Mouse (Mus musculus) adrenal gland, adult 8-10 months (tissue): ENCODE measurements around the gene Rph3al. TPM values are rescaled to one million over a fixed set of nuclear protein-coding genes. Genes with fewer than 3 reads are reported as not detected.

Experiments
- DNase-seq: peaks from one replicate; pipeline ENCODE4 v3.0.0; 2022
- total RNA-seq, 4 experiments: library from RNA; stranded (reverse); gene quantifications; 2 replicates each; pipeline ENCODE4 v1.2.4; 2022

Rph3al gene
- 10 to 100 TPM; 19.9 to 31.2 (median 21.9) TPM for total RNA-seq

- DNase-seq: no peak
Measured at GRCm38 (mm10) chr11:75938379-75938906, at the start of gene Rph3al. Rph3al (minus strand) TSS chr11:75938429.

GRCm38 (mm10) chr11:75985948-75986347, 47.7 kb upstream of the Rph3al start:
- no peak for DNase-seq

- DNase-seq: no peak
Measured at GRCm38 (mm10) chr11:75984581-75984980, 46.4 kb upstream of the Rph3al start.

DNA sequence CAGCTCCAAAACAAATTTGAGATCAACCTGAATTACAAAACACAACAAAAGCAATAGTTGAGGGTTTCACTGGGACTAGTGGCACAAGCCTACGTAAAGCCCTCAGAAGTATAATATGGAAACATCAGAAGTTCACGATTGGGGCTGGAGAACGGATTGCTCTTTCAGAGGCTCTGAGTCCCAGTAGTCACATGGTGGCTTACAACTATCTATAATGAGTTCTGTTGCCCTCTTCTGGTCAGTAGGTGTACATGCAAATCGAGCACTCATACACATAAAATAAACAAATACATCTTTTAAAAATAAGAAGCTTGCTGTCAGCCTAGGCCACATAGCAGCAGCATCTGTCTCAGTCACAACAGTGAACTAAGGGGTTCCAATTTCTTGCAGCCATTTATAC, 45.0 kb upstream of the Rph3al start:
- DNase-seq: no peak

DNA sequence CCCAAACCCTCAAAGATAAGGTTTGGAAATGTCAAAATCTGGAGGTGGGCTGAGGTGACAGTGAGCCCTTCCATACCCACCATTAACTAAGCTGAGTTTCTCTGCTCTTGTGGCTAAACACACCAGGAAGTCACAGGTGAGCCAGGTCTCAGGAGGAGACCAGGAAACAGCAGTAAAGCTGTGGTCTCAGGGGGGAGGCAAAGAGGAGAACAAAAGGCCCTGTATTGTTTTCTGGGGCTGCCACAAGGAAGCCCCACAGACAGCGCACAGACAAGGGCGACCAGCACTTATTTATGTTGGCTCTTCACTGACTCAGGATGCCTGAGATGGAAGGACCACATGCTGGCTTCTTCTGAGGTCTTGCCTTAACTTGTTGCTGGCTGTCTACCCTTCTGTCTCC, 42.2 kb upstream of the Rph3al start:
- DNase-seq: no peak

- DNase-seq: no peak
Measured at GRCm38 (mm10) chr11:75978051-75978450, 39.8 kb upstream of the Rph3al start.

DNA sequence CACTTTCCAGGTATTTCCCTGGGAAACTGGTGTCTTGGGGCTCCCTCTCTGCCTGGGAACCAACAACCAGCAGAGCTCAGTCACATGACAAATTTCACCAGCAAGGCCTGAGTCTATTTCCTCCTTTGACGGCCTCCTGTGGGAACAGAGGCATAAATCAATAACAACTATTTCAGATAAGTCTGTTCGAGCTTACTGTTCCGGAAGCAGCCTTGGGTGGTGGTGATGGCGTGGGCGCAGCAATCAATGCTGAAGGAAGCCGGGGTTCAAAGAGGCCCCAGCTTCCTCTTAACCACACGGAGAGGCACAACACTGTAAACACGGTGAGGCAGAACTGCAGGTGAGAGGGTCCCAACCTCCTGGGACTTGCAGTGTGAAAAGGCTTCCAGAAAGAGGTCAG, 38.5 kb upstream of the Rph3al start:
- no peak for DNase-seq

DNA sequence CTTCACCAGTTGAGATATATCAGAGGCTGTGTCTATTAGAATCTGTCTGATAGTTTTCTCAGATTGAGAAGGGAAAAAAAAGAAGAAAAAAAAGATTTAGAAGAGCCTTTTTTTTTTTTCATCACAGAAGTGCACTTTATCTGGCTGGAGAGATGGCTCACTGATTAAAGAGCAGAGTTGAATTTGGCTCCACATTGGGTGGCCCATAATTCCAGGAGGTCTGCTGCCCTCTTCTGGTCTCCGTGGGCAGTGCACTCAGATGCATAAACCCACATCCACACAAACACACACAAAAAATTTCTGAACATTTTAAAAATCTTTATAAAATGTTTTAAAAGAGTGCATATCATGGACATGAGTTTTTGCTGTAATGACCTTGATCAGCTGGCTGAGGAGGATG, 35.8 kb upstream of the Rph3al start:
- no peak for DNase-seq

DNA sequence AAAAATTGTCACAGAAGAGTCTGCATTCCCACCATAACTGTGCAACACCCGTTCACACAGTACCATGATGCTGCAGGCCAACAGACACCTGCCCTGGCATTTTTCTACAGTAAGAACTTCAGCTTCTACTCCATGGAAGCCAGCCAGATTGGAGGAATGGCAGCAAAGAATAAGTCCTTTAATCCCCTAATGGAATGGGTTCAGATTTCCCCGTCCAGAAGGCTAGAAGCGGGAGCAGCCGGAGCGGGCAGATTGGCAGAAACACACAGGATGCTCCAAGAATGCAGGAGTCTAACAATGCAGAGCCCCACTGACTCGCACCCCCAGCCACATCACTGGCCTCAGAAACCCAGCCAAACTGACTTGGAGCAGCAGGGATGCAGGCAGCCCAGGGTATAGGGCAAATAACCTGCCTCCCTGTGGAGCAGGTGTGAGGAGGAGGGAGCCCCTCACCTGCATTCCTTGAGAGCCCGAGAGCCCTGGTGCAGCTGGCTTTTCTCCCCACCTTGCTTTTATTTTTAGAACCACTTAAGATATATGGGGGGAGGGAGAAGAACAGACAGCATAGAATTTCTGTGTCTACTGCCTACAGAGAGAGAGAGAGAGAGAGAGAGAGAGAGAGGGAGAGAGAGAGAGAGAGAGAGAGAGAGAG, 34.8 kb upstream of the Rph3al start:
- DNase-seq: no peak

- no peak for DNase-seq
Measured at GRCm38 (mm10) chr11:75972188-75972587, 34.0 kb upstream of the Rph3al start.

DNA sequence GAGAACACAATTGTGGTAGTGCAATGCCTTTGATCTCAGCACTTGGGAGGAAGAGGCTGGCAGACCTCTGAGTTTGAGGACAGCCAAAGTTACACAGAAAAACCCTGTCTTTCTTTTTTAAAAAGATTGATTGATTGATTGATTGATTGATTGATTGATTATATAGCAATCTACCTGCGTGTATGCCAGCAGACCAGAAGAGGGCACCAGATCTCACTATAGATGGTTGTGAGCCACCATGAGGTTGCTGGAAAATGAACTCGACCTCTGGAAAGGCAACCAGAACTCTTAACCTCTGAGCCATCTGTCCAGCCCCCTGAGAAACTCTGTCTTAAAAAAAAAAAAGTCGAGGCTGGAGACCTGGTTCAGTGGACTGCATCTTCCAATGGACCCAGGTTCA, 32.4 kb upstream of the Rph3al start:
- DNase-seq: no peak

DNA sequence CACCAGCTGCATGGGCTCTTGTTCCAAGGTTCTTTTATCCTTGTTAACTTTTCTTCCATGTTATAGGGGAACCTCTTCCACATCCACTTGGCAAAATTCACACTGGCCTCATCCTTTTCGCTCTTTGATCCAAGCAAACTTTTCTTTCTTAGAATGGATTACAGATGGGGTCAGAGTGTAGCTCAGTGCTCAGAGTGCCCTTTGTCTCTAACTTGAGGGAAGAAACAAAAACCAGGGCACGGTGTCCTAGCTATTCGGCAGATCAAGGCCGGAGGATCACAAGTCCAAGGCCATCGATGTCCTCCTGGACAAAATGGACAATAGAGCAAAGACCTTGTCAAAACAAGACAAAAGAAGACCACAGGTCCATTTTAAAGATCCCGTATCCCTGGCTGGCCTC, 30.5 kb upstream of the Rph3al start:
- no peak for DNase-seq

DNA sequence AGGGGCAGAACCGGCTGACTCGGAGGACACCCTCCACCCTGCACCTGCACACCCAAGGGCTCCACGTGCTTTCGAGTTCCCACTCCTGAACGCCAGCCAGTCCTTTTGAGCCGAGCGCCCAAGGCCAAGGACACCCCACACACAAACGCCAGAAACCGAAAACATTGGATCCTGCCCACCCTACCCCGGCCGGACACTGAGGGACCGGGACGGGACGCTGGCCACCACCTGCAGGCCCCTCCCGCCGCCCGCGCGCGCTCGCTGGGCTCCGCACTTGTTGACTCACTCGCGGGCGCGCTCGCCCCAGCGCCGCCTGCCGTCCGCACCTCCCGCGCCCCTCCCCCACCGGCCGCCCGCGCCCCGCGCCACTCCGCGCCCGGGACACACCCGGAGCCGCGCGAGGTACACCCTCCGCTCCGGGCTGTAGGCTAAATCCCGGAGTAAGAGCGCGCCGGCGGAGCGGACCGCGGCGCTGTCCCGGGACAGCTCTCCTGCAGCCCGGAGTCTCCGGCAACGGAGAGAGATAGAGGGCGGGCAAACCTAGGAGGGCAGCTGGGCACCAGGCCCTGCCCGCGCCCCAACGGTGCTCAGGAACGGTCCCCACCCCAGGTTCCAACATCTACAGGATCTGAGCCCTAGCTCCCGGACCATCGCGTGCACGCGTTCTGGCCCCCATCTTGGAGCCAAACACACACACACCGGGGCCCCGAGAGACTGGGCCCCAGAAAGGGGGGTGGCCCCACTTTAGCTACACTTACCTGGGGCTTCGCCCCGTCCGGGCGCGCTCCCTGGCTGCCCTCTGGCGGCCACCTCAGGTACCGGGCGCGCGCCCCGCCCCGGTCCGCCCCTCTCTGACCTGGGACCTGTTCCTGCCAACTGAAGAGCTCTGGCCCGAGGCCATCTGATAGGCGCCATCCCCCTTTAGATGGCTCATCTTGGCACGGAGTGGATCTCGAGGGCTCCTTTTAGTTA, 28.5 kb upstream of the Rph3al start:
- peak; percentile 85 for DNase-seq

DNA sequence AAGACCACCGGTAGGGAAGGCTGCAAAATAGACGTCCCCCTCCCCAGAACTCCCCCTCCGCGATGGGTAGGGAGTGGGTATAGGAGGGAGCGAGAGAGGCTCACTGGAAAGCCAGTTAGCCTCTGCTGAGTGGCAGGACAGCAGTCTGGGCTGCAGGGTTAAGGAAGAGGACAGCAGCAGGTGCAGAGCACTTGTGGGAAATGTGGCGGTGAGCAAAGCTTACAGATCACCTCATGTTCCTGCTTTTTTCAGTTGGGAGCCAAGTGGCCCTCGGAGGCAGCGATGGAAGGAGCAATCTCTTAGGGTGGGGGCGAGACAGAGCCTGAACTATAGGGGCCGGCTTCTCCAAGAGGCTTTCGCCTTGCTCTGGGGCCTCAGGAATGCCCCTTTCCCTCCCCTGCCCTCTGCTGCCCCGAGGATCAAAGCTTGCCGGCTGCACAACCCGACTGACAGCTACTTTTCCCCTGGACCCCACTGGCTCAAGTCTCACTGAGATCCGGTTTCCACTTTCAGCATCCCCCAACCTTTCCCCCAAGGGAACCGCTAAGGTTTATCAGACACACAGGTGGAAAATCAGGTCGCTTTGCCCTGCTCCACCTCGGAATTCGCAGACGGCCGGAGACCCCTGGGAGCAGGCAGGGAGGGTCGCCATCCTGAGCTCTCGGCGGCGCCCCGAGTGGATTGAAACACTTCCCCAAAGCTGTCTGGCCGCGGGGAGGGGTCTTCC, 27.6 kb upstream of the Rph3al start:
- DNase-seq: no peak

DNA sequence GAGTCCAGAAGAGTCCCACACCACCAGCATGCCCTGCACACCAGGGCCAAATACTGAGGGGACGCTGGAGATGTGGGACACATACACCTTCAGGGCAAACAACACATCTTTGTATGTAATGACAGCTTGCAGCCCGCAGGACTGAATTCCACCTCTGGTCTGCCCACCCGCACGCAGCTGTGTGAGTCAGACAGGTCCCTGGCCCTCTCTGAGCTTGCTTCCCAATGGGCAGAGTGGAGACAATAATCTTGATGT, 26.2 kb upstream of the Rph3al start:
- DNase-seq: no peak

DNA sequence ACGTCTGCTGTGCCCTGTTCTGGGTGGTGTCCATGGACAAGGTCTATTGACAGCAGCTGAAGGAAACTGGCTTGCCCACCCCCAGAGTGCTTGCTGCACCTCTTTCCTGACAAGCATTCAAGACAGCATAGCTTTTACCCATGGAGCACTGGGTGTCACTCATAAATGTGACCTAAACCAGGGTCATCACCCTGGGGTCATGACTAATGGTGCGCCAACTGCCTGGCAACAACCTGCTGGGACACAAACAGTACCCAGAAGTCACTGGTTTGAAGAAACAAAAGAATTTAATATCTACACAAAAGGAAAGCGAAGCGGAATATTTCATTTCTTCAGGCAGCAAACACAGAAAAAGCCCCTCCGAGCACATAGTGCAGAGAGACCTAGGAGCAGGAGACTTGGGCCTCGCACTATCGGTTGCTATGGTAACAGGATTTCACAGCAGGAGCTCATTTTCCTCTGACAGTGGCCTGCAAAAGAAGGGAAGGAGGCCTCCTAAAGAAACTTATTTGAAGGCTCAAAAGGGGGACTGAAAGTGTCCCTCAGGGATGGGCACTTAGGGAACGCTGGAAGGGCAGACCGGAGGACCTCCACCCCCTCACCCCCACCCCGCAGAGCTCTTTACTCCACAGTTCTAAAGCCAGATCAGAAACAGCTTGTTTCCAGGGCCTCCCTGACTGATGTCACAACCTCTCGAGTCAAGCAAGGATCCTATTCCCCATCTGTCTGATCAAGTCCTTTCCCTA, 25.7 kb upstream of the Rph3al start:
- no peak for DNase-seq

DNA sequence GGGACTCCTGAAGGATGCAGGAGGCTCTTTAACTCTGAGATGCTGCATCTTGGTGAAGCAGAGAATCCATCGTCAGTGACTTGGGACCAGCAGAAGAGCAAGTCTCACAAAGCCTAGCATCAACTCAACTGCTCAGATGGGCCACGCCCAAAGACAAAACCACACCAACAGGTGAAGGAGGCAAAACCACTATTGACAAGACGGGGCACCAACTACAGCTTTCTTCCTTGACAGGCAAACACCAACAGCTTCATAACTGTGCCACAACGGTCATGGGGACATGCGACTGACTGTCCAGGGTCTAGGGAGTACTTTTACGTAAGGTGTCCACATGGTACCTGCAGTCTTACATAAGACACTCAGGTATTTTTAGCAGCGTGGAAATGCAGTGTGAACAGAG, 23.6 kb upstream of the Rph3al start:
- no peak for DNase-seq

- no peak for DNase-seq
Measured at GRCm38 (mm10) chr11:75957124-75957832, 19.0 kb upstream of the Rph3al start.

DNA sequence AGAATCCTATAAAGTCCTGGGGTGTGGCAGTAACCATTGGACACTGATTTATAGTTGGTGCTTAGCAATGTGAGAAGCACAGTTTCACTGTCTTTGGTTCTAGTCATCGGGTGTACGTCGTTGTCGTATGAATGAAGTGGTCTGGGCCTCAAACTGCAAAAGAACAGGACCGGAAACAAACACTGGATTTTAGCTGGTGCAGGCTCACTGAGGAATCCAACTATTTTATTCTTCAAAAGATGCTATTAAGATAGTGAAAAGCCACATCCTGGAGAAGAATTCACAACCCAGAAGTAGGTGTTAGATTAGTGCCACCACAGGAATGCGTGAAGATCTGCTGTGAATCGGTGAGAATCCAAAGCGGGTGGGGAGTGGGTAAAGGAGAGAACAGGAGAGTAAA, 18.4 kb upstream of the Rph3al start:
- no peak for DNase-seq

- peak; percentile 62 for DNase-seq
Measured at GRCm38 (mm10) chr11:75954896-75955295, 16.7 kb upstream of the Rph3al start.

GRCm38 (mm10) chr11:75951895-75952294, 13.7 kb upstream of the Rph3al start:
- no peak for DNase-seq

- no peak for DNase-seq
Measured at GRCm38 (mm10) chr11:75950459-75950858, 12.2 kb upstream of the Rph3al start.
